Mouse (Mus musculus) right cerebral cortex, postnatal 25 days (tissue): ENCODE results near the gene Prune1.
A peak's percentile ranks its signal among the peaks of the same experiment; 100 is the strongest.

Experiments used
- DNase-seq: peaks from one replicate; pipeline ENCODE4 v3.0.0; 2022

Prune1 gene

GRCm38 (mm10) chr3:95275161-95275560 lies 6.7 kb downstream of the Prune1 start:
- no peak for DNase-seq

DNA sequence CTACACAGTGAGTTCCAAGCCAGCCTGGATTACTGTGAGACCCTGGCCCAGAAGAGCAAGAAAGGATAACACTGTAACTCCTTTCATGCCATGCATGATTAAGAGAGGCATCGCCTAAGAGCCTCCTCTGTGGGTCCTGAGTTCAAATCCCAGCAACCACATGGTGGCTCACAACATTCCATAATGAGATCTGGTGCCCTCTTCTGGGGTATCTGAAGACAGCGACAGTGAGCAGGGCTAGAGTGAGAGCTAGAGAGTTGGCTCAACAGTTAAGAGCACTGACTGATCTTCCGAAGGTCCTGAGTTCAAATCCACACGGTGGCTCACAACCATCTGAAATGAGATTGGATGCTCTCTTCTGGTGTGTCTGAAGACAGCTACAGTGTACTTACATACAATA lies 7.4 kb downstream of the Prune1 start:
- no peak for DNase-seq

GRCm38 (mm10) chr3:95273471-95273870 lies 8.4 kb downstream of the Prune1 start:
- DNase-seq = no peak

GRCm38 (mm10) chr3:95270766-95271364 lies 11.0 kb downstream of the Prune1 start:
- DNase-seq = no peak

DNA sequence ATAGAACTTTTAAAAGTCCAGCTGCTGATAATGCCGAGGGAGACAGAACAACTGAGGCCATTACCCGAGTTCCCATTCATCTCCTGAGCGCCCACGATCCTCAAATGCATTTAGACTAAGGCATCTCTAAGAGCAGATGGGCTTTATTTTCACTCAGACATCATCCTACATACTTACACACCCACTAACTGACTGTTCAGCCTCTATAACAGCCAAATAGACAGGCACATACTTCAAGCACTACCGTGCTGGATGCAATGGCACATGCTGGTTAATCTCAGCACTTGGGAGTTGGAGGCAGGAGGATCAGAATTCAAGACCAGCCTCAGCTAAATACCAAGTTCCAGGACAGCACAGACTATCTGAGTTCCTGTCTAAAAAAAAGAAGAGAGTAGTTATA lies 12.1 kb downstream of the Prune1 start:
- no peak for DNase-seq

DNA sequence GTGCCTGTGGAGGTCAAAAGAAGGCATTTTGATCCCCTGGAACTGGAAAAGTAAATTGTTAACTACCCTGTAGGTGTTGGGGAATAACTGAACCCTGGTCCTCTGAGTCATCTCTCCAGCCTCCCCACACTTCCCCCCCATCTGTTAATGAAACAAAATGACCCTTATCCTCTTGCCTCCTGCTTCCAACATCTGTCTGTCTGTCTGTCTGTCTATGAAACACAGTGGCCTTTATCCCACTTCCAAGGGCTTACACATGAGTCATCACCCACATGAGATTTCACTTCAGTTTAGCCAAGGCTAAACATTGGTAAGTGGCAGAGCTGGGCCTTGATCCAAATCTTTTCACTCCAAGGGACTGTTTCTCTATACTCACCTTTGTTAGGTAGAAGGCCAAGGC lies 14.0 kb downstream of the Prune1 start:
- no peak for DNase-seq

- DNase-seq = no peak
These were observed 15.8 kb downstream of the Prune1 start for GRCm38 (mm10) chr3:95266052-95266451.

DNA sequence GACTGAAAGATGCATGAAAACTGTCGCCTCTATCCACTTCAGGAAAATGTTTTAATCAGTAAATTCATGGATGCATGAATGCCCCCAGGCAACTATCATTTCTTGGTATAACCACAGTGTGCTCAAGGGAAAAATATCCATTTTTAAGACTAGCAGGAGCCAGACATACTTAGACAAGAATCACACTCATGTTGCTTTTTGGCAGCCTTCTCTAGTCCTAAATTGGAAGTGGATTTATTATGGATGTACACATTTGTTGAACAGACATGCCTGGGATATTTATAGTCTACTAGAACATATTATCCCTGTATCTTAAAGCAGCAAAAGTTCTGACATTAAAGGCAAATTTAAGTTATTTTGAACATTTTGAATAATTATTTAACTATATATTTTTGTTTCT lies 17.2 kb downstream of the Prune1 start:
- DNase-seq = no peak

DNA sequence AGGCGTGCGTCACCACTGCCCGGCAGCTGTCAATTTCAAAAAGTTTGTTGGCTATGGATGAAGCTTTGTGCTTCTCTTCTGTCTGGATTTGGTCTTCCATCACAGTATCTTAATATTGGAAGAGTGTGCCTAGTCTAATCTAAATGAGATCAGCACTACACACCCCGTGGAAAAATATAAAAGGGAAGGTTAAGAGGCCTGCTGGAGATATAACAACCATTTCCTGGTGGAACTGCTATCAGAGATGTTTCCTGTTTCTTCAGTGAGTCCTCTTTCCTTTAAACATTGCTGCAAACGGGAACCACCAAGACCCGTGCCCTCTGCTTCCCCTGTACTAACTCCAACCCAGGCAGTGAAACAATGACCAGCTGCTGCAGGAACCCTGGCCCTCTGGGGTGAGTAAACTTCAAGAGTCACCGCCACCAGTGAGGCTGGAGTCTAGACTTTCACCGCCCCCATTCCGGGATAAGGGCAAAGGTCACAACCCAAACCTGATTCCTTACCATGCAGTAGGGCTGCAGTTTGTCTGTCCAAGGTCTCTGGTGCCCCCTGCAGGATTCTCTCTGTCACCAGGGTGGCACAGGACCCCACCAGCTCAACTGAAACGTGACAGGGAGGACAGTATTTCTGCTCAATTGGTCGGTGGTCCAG lies 18.7 kb downstream of the Prune1 start:
- peak; percentile 46 for DNase-seq

DNA sequence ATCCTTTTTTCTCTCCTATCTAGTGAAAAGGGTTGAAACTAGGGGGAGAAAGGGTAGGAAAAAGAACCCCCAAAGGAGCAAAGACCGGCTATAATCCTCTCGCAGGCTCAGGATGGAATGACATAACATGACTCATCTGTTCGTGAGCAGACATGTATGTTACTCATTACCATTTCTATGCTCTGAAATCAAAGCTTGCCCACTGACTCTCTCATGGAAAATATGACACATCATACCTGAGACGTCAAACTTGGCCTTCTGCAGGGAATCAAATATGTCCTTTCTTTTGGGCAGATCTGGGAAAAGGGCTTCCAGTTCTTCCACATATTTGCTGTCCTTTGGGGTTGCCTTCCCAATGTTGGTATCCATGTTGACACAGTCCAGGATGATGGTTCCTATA lies 19.9 kb downstream of the Prune1 start:
- no peak for DNase-seq

- DNase-seq = no peak
These were observed 24.9 kb downstream of the Prune1 start for GRCm38 (mm10) chr3:95256931-95257330.

GRCm38 (mm10) chr3:95250783-95251424 lies 31.0 kb downstream of the Prune1 start, which contains the start of gene Bnipl:
Gene Bnipl, minus strand, starts transcription at chr3:95251193.
- DNase-seq = no peak

DNA sequence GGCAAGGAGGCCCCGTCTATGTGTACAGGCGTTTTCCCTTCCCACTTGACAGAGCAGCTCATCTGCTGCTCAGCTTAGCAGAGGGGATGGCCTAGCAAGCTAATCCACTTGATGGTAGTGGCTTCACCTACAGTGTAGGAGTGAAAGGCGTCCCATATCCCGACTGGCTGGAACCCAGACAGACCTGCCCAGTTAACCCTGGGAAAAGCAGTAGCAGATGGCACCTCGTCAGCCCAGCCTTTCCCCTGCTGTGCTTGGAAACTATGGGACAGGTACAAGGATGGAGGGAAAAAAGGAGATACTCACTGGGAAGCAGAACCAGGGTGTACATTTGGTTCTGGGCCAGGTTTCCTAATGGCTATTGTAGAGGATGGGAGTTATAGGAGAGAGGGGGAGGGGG lies 31.5 kb downstream of the Prune1 start:
- DNase-seq = no peak

GRCm38 (mm10) chr3:95247660-95248336 lies 34.1 kb downstream of the Prune1 start:
- no peak for DNase-seq

- peak; percentile 44 for DNase-seq
These were observed 35.2 kb downstream of the Prune1 start for GRCm38 (mm10) chr3:95246465-95247231.

GRCm38 (mm10) chr3:95243086-95243485 lies 38.8 kb downstream of the Prune1 start:
- no peak for DNase-seq

GRCm38 (mm10) chr3:95241498-95241897 lies 40.4 kb downstream of the Prune1 start, which contains the start of gene Gm128:
Gene Gm128, minus strand, starts transcription at chr3:95241598.
- DNase-seq = no peak

- DNase-seq = no peak
These were observed 41.0 kb downstream of the Prune1 start for GRCm38 (mm10) chr3:95240900-95241299.

GRCm38 (mm10) chr3:95239971-95240370 lies 41.9 kb downstream of the Prune1 start:
- DNase-seq = no peak

- no peak for DNase-seq
These were observed 42.9 kb downstream of the Prune1 start for GRCm38 (mm10) chr3:95239022-95239421.

DNA sequence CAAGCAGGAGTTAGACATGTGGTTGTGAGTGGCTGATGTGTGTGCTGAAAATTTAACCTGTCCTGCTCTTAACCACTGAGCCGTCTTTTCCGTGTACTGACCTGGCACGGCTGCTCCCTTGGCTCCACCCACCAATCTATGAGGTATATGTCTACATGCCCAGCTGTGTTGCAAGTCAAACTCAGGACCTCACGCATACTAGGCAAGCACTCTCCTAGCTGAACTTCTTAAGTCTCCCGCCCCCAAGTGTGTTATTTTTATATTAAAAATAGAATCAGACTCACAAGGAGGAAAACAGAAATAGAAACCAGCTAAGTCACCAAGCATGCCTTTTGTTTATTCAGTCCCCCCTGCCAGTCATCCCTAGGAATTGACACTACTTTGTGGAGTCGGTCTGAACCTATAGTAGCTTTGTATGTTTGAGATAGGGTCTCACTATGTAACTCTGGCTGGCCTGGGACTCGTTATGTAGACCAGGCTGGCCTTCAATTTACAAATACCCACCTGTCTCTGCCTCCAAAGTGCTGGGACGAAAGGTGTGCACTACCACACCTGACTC lies 44.3 kb downstream of the Prune1 start:
- no peak for DNase-seq
